Mouse (Mus musculus): Measurements from ENCODE around the gene Slc7a11.

DNA sequence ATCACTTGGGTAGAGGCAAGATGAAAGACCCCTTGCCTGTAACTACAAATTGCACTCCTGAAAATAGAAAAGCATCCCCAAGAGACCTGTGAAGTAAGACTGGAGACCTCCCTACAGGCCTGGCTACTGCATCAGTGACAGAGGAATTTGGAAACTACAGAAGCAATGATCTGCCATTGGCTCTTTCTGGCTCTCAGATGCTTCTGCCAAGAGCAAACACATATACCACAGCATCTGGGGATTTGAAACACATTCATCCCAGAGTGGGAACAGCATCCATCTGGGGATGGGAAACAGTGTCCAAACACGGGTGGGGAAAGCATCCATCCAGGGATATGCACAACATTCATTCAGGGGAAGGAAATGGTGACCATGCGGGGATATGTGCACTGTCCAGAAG lies 313.1 kb downstream of the Slc7a11 start:
- no peak for TF ChIP-seq CTCF (IDR thresholded peaks at IDR 0.05)
- TF ChIP-seq EP300 (IDR thresholded peaks at IDR 0.05), result no peak
